Mouse (Mus musculus): Measurements from ENCODE around the gene Rab22a.

DNA sequence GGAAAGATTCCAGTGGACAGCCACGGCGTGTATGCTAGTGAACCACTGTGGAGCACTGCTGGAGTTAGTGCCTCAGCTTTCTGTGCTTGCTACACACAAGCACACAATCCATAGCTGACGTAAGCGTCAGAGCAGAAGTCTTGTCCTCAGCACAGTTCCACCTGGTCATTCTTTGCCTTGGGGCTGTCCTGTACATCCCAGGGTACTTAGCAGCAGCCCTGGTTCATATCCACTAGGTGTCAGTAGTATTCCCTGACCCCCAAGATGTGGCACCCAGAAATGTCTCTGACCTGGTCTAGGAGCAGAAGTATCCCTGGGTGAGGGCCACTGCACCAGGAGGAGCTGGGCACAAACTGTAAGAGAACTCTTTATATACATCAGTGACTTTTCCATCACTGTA lies 38.9 kb upstream of the Rab22a start:
- TF ChIP-seq EP300 (IDR thresholded peaks at IDR 0.05): no peak
- peak; percentile 48 for TF ChIP-seq CTCF (IDR thresholded peaks at IDR 0.05)

Data from lung, postnatal 0 days (tissue).